Mouse (Mus musculus): ENCODE data around the gene Ccdc12.

GRCm38 (mm10) chr9:110731859-110732258 lies 75.6 kb downstream of the Ccdc12 start:
- no peak for TF ChIP-seq CTCF (conservative IDR thresholded peaks at IDR 0.05 in 1 of 2, IDR thresholded peaks at IDR 0.05 in 1 of 2; ENCODE audit: low read depth in 2 of 2, low read length in 2 of 2)
- TF ChIP-seq SMC3 (IDR thresholded peaks at IDR 0.05; ENCODE audit: low read depth, low read length): no peak
- no peak for TF ChIP-seq E2F4 (IDR thresholded peaks at IDR 0.05; ENCODE audit: insufficient replicate concordance, low read depth, low read length)
- no peak for TF ChIP-seq USF2 (conservative IDR thresholded peaks at IDR 0.05; ENCODE audit: low read depth, low read length)
- TF ChIP-seq POLR2AphosphoS2 (IDR thresholded peaks at IDR 0.05; ENCODE audit: low read depth, low read length): no peak
- TF ChIP-seq CHD2 (IDR thresholded peaks at IDR 0.05; ENCODE audit: low read length): no peak
- TF ChIP-seq BHLHE40 (IDR thresholded peaks at IDR 0.05; ENCODE audit: low read depth, low read length): no peak
- TF ChIP-seq SIN3A (IDR thresholded peaks at IDR 0.05; ENCODE audit: low read length): no peak
- TF ChIP-seq UBTF (IDR thresholded peaks at IDR 0.05; ENCODE audit: low read depth, low read length): no peak
- no peak for TF ChIP-seq RCOR1 (conservative IDR thresholded peaks at IDR 0.05; ENCODE audit: low read depth, low read length)
- no peak for TF ChIP-seq ZC3H11A (IDR thresholded peaks at IDR 0.05; ENCODE audit: low read depth, low read length)

Data from CH12.LX (cell line).